Mouse (Mus musculus): Measurements from ENCODE around the gene St5. TPM values are rescaled to one million over a fixed set of nuclear protein-coding genes. Genes with fewer than 3 reads are reported as not detected.
A peak's percentile ranks its signal among the peaks of the same experiment; 100 is the strongest.

The St5 gene
- polyA plus RNA-seq, 1 experiment from 2014 or later: 45.7 TPM

DNA sequence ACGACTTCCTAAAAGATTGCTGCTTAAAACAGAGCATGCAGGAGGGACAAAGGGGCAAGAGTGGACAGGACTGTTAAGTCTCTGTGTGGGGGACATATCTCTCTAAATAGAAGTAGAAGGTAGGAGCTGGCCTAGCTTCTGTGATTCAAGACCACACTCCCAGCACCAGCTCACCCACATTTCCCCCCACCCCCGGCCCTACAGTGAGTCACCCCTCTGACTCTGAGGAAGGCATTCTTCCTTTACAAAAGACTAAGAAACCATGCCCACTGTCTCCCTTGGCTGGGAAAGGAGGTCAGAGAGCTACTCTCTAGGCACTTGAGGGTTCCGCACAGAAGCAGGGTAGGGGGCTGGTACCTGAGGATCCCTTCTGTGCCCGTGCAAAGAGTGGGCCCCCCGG lies 219.2 kb downstream of the St5 start:
- Histone ChIP-seq H3K27me3 (replicated peaks; ENCODE audit: control insufficient read depth, insufficient read depth, low read length) (no peaks in the 10 kb centered on the region), H3K36me3 (ENCODE audit: control insufficient read depth, insufficient read depth, low read length) (no peaks in the 10 kb centered on the region), H3K9me3 (ENCODE audit: control insufficient read depth, low read length) (no peaks in the 10 kb centered on the region), H3K4me2 (ENCODE audit: low read depth, low read length) (no peak overlapping the region), H3K27ac (replicated peaks; ENCODE audit: low read depth, low read length) (no peak overlapping the region), H3K4me3 (ENCODE audit: low read depth, low read length) (no peak overlapping the region), H3K9ac (ENCODE audit: low read depth, low read length) (no peak overlapping the region), H3K4me1 (ENCODE audit: control insufficient read depth, insufficient read depth, low read length) (no peaks in the 10 kb centered on the region)
- DNase-seq (ENCODE audit: low spot score): no peak
- no peak for ATAC-seq (ENCODE audit: low read depth)
- 66% methylated on average over 5 of the region's 5 CpGs for WGBS

GRCm38 (mm10) chr7:109480765-109481197 lies 222.6 kb downstream of the St5 start:
- no peak overlapping the region for H3K9ac ChIP-seq (ENCODE audit: low read depth, low read length)
- H3K4me3 ChIP-seq (ENCODE audit: low read depth, low read length): 0 out of 2 replicates have a peak overlapping the region, but pooled peaks have one; percentile 4
- DNase-seq (ENCODE audit: low spot score) (peak; percentile 61), ATAC-seq (ENCODE audit: low read depth) (peak; percentile 64; the same call in 1 of the 2 replicates)
- no peaks in the 10 kb centered on the region for H3K4me1 ChIP-seq (ENCODE audit: control insufficient read depth, insufficient read depth, low read length)
- H3K36me3 ChIP-seq (ENCODE audit: control insufficient read depth, insufficient read depth, low read length): no peaks in the 10 kb centered on the region
- no peaks in the 10 kb centered on the region for H3K9me3 ChIP-seq (ENCODE audit: control insufficient read depth, low read length)
- no peak overlapping the region for H3K27ac ChIP-seq (replicated peaks; ENCODE audit: low read depth, low read length)
- 28% methylated on average over 7 of the region's 7 CpGs for WGBS
- peak overlapping the region; percentile 25; the same call in 1 of the 2 replicates for H3K4me2 ChIP-seq (ENCODE audit: low read depth, low read length)
- no peaks in the 10 kb centered on the region for H3K27me3 ChIP-seq (replicated peaks; ENCODE audit: control insufficient read depth, insufficient read depth, low read length)

- Histone ChIP-seq H3K9ac (ENCODE audit: low read depth, low read length) (no peak overlapping the region), H3K4me2 (ENCODE audit: low read depth, low read length) (no peak overlapping the region), H3K4me1 (ENCODE audit: control insufficient read depth, insufficient read depth, low read length) (no peaks in the 10 kb centered on the region), H3K36me3 (ENCODE audit: control insufficient read depth, insufficient read depth, low read length) (no peaks in the 10 kb centered on the region), H3K27ac (replicated peaks; ENCODE audit: low read depth, low read length) (no peak overlapping the region), H3K4me3 (ENCODE audit: low read depth, low read length) (no peak overlapping the region), H3K9me3 (ENCODE audit: control insufficient read depth, low read length) (no peaks in the 10 kb centered on the region), H3K27me3 (replicated peaks; ENCODE audit: control insufficient read depth, insufficient read depth, low read length) (no peaks in the 10 kb centered on the region)
- ATAC-seq (ENCODE audit: low read depth) (no peak), DNase-seq (ENCODE audit: low spot score) (no peak)
- WGBS: 73% methylated on average over 3 of the region's 3 CpGs
These were observed 225.5 kb downstream of the St5 start for GRCm38 (mm10) chr7:109477926-109478325.

Small RNA genes within 50 kb of the gene (microRNA-seq; reads per million reads assigned to microRNA genes)
- not detected for gene Gm47284 (ENCODE audit: borderline number of aligned reads)

Other genes starting within 250 kb of the St5 start
- gene Trim66, start 195.5 kb downstream of the St5 start, polyA plus RNA-seq (2014; fragmentation: Nextera tagmentation; extraction: Ambion mirVana): 2.9 and 3.2 TPM in 2 replicates
- 152 and 153 TPM in 2 replicates for gene Rpl27a, start 184.5 kb downstream of the St5 start, polyA plus RNA-seq (2014; fragmentation: Nextera tagmentation; extraction: Ambion mirVana)
- 30.9 and 37.1 TPM in 2 replicates for gene Akip1, start 85 bp upstream of the St5 start, polyA plus RNA-seq (2014; fragmentation: Nextera tagmentation; extraction: Ambion mirVana)
- 1.1 and 4.6 TPM in 2 replicates for gene BC051019, start 20.2 kb upstream of the St5 start, polyA plus RNA-seq (2014; fragmentation: Nextera tagmentation; extraction: Ambion mirVana)
- gene Ascl3, start 28.1 kb upstream of the St5 start, polyA plus RNA-seq (2014; fragmentation: Nextera tagmentation; extraction: Ambion mirVana): 0.42 TPM in 1 of 2 replicates, not detected in the other
- 71.2 and 73.6 TPM in 2 replicates for gene Tmem9b, start 49.3 kb upstream of the St5 start, polyA plus RNA-seq (2014; fragmentation: Nextera tagmentation; extraction: Ambion mirVana)
- 1.8 and 1.9 TPM in 2 replicates for gene Nrip3, start 78.4 kb upstream of the St5 start, polyA plus RNA-seq (2014; fragmentation: Nextera tagmentation; extraction: Ambion mirVana)
- gene Scube2, start 162.1 kb upstream of the St5 start, polyA plus RNA-seq (2014; fragmentation: Nextera tagmentation; extraction: Ambion mirVana): 5.2 and 7.7 TPM in 2 replicates

Measured in embryonic facial prominence, embryonic 14.5 days (tissue).